Mouse (Mus musculus): ENCODE data around the gene Rtn1. TPM values are rescaled to one million over a fixed set of nuclear protein-coding genes. Genes with fewer than 3 reads are reported as not detected.

Rtn1 gene
- total and polyA plus RNA-seq, 3 experiments = 0.44 TPM; not detected in 2

- no peak overlapping the region for H3K4me3 ChIP-seq (ENCODE audit: low read depth, low read length)
- no peaks in the 10 kb centered on the region for H3K36me3 ChIP-seq (replicated peaks)
- no peaks in the 10 kb centered on the region for H3K4me1 ChIP-seq (ENCODE audit: insufficient read depth, low read depth, low read length)
- TF ChIP-seq GATA2 (IDR thresholded peaks at IDR 0.05; ENCODE audit: borderline replicate concordance, low read depth, low read length) (no peak), TAL1 (conservative IDR thresholded peaks at IDR 0.05; ENCODE audit: low read depth, low read length) (no peak), POLR2AphosphoS5 (IDR thresholded peaks at IDR 0.05; ENCODE audit: insufficient replicate concordance, low read depth, low read length) (no peak), GATA1 (IDR thresholded peaks at IDR 0.05; ENCODE audit: borderline replicate concordance, low read length) (no peak), CTCF (IDR thresholded peaks at IDR 0.05; ENCODE audit: low read depth, low read length) (no peak)
- H3K9me3 ChIP-seq (replicated peaks) = no peaks in the 10 kb centered on the region
- DNase-seq (ENCODE audit: low spot score) (no peak), ATAC-seq (ENCODE audit: extremely low read depth, insufficient number of reproducible peaks, low FRiP score, poor library complexity, severe bottlenecking) (no peak)
- no peaks in the 10 kb centered on the region for H3K27me3 ChIP-seq (ENCODE audit: insufficient read depth, low read length)
These were observed 93.0 kb downstream of the Rtn1 start for GRCm38 (mm10) chr12:72315732-72316465.

GRCm38 (mm10) chr12:72310818-72311217, 98.0 kb downstream of the Rtn1 start:
- Histone ChIP-seq H3K27me3 (ENCODE audit: insufficient read depth, low read length) (no peaks in the 10 kb centered on the region), H3K36me3 (replicated peaks) (no peaks in the 10 kb centered on the region), H3K4me3 (ENCODE audit: low read depth, low read length) (no peak overlapping the region), H3K4me1 (ENCODE audit: insufficient read depth, low read depth, low read length) (no peaks in the 10 kb centered on the region), H3K9me3 (replicated peaks) (no peaks in the 10 kb centered on the region)
- DNase-seq (ENCODE audit: low spot score) = no peak
- TF ChIP-seq POLR2AphosphoS5 (IDR thresholded peaks at IDR 0.05; ENCODE audit: insufficient replicate concordance, low read depth, low read length) = no peak
- TF ChIP-seq GATA2 (IDR thresholded peaks at IDR 0.05; ENCODE audit: borderline replicate concordance, low read depth, low read length) = no peak
- TF ChIP-seq GATA1 (IDR thresholded peaks at IDR 0.05; ENCODE audit: borderline replicate concordance, low read length) = no peak
- TF ChIP-seq TAL1 (conservative IDR thresholded peaks at IDR 0.05; ENCODE audit: low read depth, low read length) = no peak
- no peak for TF ChIP-seq CTCF (IDR thresholded peaks at IDR 0.05; ENCODE audit: low read depth, low read length)
- ATAC-seq (ENCODE audit: extremely low read depth, insufficient number of reproducible peaks, low FRiP score, poor library complexity, severe bottlenecking) = no peak

GRCm38 (mm10) chr12:72308506-72308905, 100.3 kb downstream of the Rtn1 start:
- ATAC-seq (ENCODE audit: extremely low read depth, insufficient number of reproducible peaks, low FRiP score, poor library complexity, severe bottlenecking) = no peak
- H3K4me3 ChIP-seq (ENCODE audit: low read depth, low read length) = no peak overlapping the region
- H3K36me3 ChIP-seq (replicated peaks) = no peaks in the 10 kb centered on the region
- TF ChIP-seq GATA1 (IDR thresholded peaks at IDR 0.05; ENCODE audit: borderline replicate concordance, low read length) = no peak
- TF ChIP-seq TAL1 (conservative IDR thresholded peaks at IDR 0.05; ENCODE audit: low read depth, low read length) = no peak
- no peak for TF ChIP-seq GATA2 (IDR thresholded peaks at IDR 0.05; ENCODE audit: borderline replicate concordance, low read depth, low read length)
- no peak for TF ChIP-seq CTCF (IDR thresholded peaks at IDR 0.05; ENCODE audit: low read depth, low read length)
- no peak for TF ChIP-seq POLR2AphosphoS5 (IDR thresholded peaks at IDR 0.05; ENCODE audit: insufficient replicate concordance, low read depth, low read length)
- DNase-seq (ENCODE audit: low spot score) = no peak
- no peaks in the 10 kb centered on the region; the same call in 1 of the 2 replicates for H3K27me3 ChIP-seq (ENCODE audit: insufficient read depth, low read length)
- peaks cover 4% of the 10 kb centered on the region; the same call in 1 of the 2 replicates for H3K9me3 ChIP-seq (replicated peaks)
- no peaks in the 10 kb centered on the region for H3K4me1 ChIP-seq (ENCODE audit: insufficient read depth, low read depth, low read length)

- no peak for DNase-seq (ENCODE audit: low spot score)
- H3K9me3 ChIP-seq (replicated peaks) = peaks cover 4% of the 10 kb centered on the region; the same call in 1 of the 2 replicates
- H3K27me3 ChIP-seq (ENCODE audit: insufficient read depth, low read length) = no peaks in the 10 kb centered on the region; the same call in 1 of the 2 replicates
- no peak overlapping the region for H3K4me3 ChIP-seq (ENCODE audit: low read depth, low read length)
- no peaks in the 10 kb centered on the region for H3K4me1 ChIP-seq (ENCODE audit: insufficient read depth, low read depth, low read length)
- no peak for ATAC-seq (ENCODE audit: extremely low read depth, insufficient number of reproducible peaks, low FRiP score, poor library complexity, severe bottlenecking)
- TF ChIP-seq POLR2AphosphoS5 (IDR thresholded peaks at IDR 0.05; ENCODE audit: insufficient replicate concordance, low read depth, low read length) (no peak), GATA1 (IDR thresholded peaks at IDR 0.05; ENCODE audit: borderline replicate concordance, low read length) (no peak), GATA2 (IDR thresholded peaks at IDR 0.05; ENCODE audit: borderline replicate concordance, low read depth, low read length) (no peak), TAL1 (conservative IDR thresholded peaks at IDR 0.05; ENCODE audit: low read depth, low read length) (no peak), CTCF (IDR thresholded peaks at IDR 0.05; ENCODE audit: low read depth, low read length) (no peak)
- no peaks in the 10 kb centered on the region for H3K36me3 ChIP-seq (replicated peaks)
These were observed 102.6 kb downstream of the Rtn1 start for GRCm38 (mm10) chr12:72306281-72306680.

- Histone ChIP-seq H3K4me1 (ENCODE audit: insufficient read depth, low read depth, low read length) (no peaks in the 10 kb centered on the region), H3K4me3 (ENCODE audit: low read depth, low read length) (no peak overlapping the region), H3K27me3 (ENCODE audit: insufficient read depth, low read length) (no peaks in the 10 kb centered on the region; the same call in 1 of the 2 replicates), H3K9me3 (replicated peaks) (peaks cover 4% of the 10 kb centered on the region; the same call in 1 of the 2 replicates), H3K36me3 (replicated peaks) (no peaks in the 10 kb centered on the region)
- DNase-seq (ENCODE audit: low spot score) (no peak), ATAC-seq (ENCODE audit: extremely low read depth, insufficient number of reproducible peaks, low FRiP score, poor library complexity, severe bottlenecking) (no peak)
- no peak for TF ChIP-seq TAL1 (conservative IDR thresholded peaks at IDR 0.05; ENCODE audit: low read depth, low read length)
- no peak for TF ChIP-seq GATA2 (IDR thresholded peaks at IDR 0.05; ENCODE audit: borderline replicate concordance, low read depth, low read length)
- TF ChIP-seq GATA1 (IDR thresholded peaks at IDR 0.05; ENCODE audit: borderline replicate concordance, low read length) = no peak
- TF ChIP-seq CTCF (IDR thresholded peaks at IDR 0.05; ENCODE audit: low read depth, low read length) = no peak
- TF ChIP-seq POLR2AphosphoS5 (IDR thresholded peaks at IDR 0.05; ENCODE audit: insufficient replicate concordance, low read depth, low read length) = no peak
These were observed 103.4 kb downstream of the Rtn1 start for GRCm38 (mm10) chr12:72305421-72305820.

- DNase-seq (ENCODE audit: low spot score) = no peak
- H3K9me3 ChIP-seq (replicated peaks) = peaks cover 4% of the 10 kb centered on the region; the same call in 1 of the 2 replicates
- no peak overlapping the region for H3K4me3 ChIP-seq (ENCODE audit: low read depth, low read length)
- ATAC-seq (ENCODE audit: extremely low read depth, insufficient number of reproducible peaks, low FRiP score, poor library complexity, severe bottlenecking) = no peak
- H3K36me3 ChIP-seq (replicated peaks) = no peaks in the 10 kb centered on the region
- H3K4me1 ChIP-seq (ENCODE audit: insufficient read depth, low read depth, low read length) = no peaks in the 10 kb centered on the region
- H3K27me3 ChIP-seq (ENCODE audit: insufficient read depth, low read length) = no peaks in the 10 kb centered on the region; the same call in 1 of the 2 replicates
- TF ChIP-seq GATA1 (IDR thresholded peaks at IDR 0.05; ENCODE audit: borderline replicate concordance, low read length) (no peak), GATA2 (IDR thresholded peaks at IDR 0.05; ENCODE audit: borderline replicate concordance, low read depth, low read length) (no peak), CTCF (IDR thresholded peaks at IDR 0.05; ENCODE audit: low read depth, low read length) (no peak), TAL1 (conservative IDR thresholded peaks at IDR 0.05; ENCODE audit: low read depth, low read length) (no peak), POLR2AphosphoS5 (IDR thresholded peaks at IDR 0.05; ENCODE audit: insufficient replicate concordance, low read depth, low read length) (no peak)
These were observed 103.9 kb downstream of the Rtn1 start for GRCm38 (mm10) chr12:72304985-72305384.
